Mouse (Mus musculus): Measurements from ENCODE around the gene Fbxo47. TPM values are rescaled to one million over a fixed set of nuclear protein-coding genes. Genes with fewer than 3 reads are reported as not detected.

Gene Fbxo47
- total RNA-seq, 1 experiment from 2014 or later, result 0.09 TPM

Other genes with a start within 250 kb of the Fbxo47 start
- gene Mllt6, start 220.7 kb downstream of the Fbxo47 start, total RNA-seq (2017), result 4.9 and 9.7 TPM in 2 replicates
- gene Cisd3, start 198.3 kb downstream of the Fbxo47 start, total RNA-seq (2017), result 2.8 and 5.6 TPM in 2 replicates
- gene Pcgf2, start 183.7 kb downstream of the Fbxo47 start, total RNA-seq (2017), result 0.82 and 1.0 TPM in 2 replicates
- gene Psmb3, start 180.8 kb downstream of the Fbxo47 start, total RNA-seq (2017), result 109 and 147 TPM in 2 replicates
- gene Pip4k2b, start 139.4 kb downstream of the Fbxo47 start, total RNA-seq (2017), result 38.5 and 55.8 TPM in 2 replicates
- 14.5 and 21.8 TPM in 2 replicates for gene Cwc25, start 117.6 kb downstream of the Fbxo47 start, total RNA-seq (2017)
- not detected in 2 replicates for gene 1700001P01Rik, start 108.2 kb downstream of the Fbxo47 start, total RNA-seq (2017)
- gene Rpl23, start 101.7 kb downstream of the Fbxo47 start, total RNA-seq (2017), result 2,081 and 2,105 TPM in 2 replicates
- 79.1 and 126 TPM in 2 replicates for gene Lasp1, start 85.2 kb downstream of the Fbxo47 start, total RNA-seq (2017)
- gene B230217C12Rik, start 43.4 kb downstream of the Fbxo47 start, total RNA-seq (2017), result 0.69 and 1.7 TPM in 2 replicates
- 1.2 and 3.3 TPM in 2 replicates for gene Plxdc1, start 102.3 kb upstream of the Fbxo47 start, total RNA-seq (2017)
- 1.2 and 2.2 TPM in 2 replicates for gene Arl5c, start 112.0 kb upstream of the Fbxo47 start, total RNA-seq (2017)
- not detected in 2 replicates for gene Cacnb1, start 138.9 kb upstream of the Fbxo47 start, total RNA-seq (2017)
- 1,577 and 1,620 TPM in 2 replicates for gene Rpl19, start 142.6 kb upstream of the Fbxo47 start, total RNA-seq (2017)
- gene Stac2, start 169.3 kb upstream of the Fbxo47 start, total RNA-seq (2017), result not detected in 2 replicates

All from common myeloid progenitor, adult 5-6 weeks (primary cell).